Mouse (Mus musculus): ENCODE measurements around the gene Marc2. TPM values are rescaled to one million over a fixed set of nuclear protein-coding genes. Genes with fewer than 3 reads are reported as not detected.
A peak's percentile ranks its signal among the peaks of the same experiment; 100 is the strongest.

Marc2 gene
- polyA plus RNA-seq, 1 experiment from 2014 or later = 136 TPM

GRCm38 (mm10) chr1:184777061-184777795, 69.0 kb downstream of the Marc2 start:
- no peak for ATAC-seq (ENCODE audit: insufficient number of reproducible peaks, insufficient read depth, low FRiP score, low TSS enrichment, low read depth)
- no peak overlapping the region for H3K4me2 ChIP-seq
- peaks cover 22% of the 10 kb centered on the region; the same call in 1 of the 2 replicates for H3K27me3 ChIP-seq
- no peak overlapping the region for H3K4me3 ChIP-seq (replicated peaks)
- H3K36me3 ChIP-seq = no peaks in the 10 kb centered on the region
- 34% methylated on average over 22 of the region's 22 CpGs for WGBS
- no peaks in the 10 kb centered on the region for H3K9me3 ChIP-seq
- no peak overlapping the region for H3K9ac ChIP-seq (replicated peaks)
- H3K27ac ChIP-seq = no peak overlapping the region
- 0 out of 2 replicates have a peak, but pooled peaks cover 4% of the 10 kb centered on the region for H3K4me1 ChIP-seq (replicated peaks)

GRCm38 (mm10) chr1:184775289-184775688, 71.0 kb downstream of the Marc2 start:
- 55% methylated on average over 9 of the region's 9 CpGs for WGBS

DNA sequence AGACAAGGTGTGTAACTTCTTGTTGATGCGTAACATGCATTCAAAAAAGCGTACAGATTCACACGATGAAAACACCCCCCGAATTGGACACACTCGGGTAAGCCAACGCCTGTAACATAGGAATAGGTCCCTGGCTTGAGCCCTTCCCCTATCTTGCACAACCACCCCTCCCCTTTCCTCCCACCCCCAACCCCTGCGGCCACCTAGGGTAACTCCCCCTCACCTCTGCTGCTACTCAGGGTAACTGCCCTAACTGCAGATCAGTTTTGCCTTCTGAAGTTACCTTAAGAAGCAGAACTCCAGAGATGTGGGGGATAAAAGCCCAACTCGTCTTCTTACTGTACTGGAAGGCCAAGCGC, 74.4 kb downstream of the Marc2 start:
- H3K4me3 ChIP-seq (replicated peaks) = no peak overlapping the region

More at GRCm38 (mm10) chr1:184775289-184775688, 71.0 kb downstream of the Marc2 start:
- Histone ChIP-seq H3K27ac (no peak overlapping the region), H3K36me3 (no peaks in the 10 kb centered on the region), H3K4me3 (replicated peaks) (no peak overlapping the region), H3K27me3 (peaks cover 34% of the 10 kb centered on the region), H3K4me2 (no peak overlapping the region), H3K9ac (replicated peaks) (no peak overlapping the region), H3K4me1 (replicated peaks) (0 out of 2 replicates have a peak, but pooled peaks cover 11% of the 10 kb centered on the region), H3K9me3 (no peaks in the 10 kb centered on the region)
- no peak for ATAC-seq (ENCODE audit: insufficient number of reproducible peaks, insufficient read depth, low FRiP score, low TSS enrichment, low read depth)

GRCm38 (mm10) chr1:184771202-184771890, 74.9 kb downstream of the Marc2 start:
- H3K9ac ChIP-seq (replicated peaks) = no peak overlapping the region
- H3K36me3 ChIP-seq = no peaks in the 10 kb centered on the region
- H3K4me3 ChIP-seq (replicated peaks) = 0 out of 2 replicates have a peak overlapping the region, but pooled peaks have one; percentile 7
- peaks cover 32% of the 10 kb centered on the region for H3K27me3 ChIP-seq
- H3K4me2 ChIP-seq = peak overlapping the region; percentile 39
- peak; percentile 56; the same call in 1 of the 2 replicates for ATAC-seq (ENCODE audit: insufficient number of reproducible peaks, insufficient read depth, low FRiP score, low TSS enrichment, low read depth)
- 16% methylated on average over 18 of the region's 18 CpGs for WGBS
- no peak overlapping the region for H3K27ac ChIP-seq
- H3K4me1 ChIP-seq (replicated peaks) = 0 out of 2 replicates have a peak, but pooled peaks cover 7% of the 10 kb centered on the region
- peaks cover 3% of the 10 kb centered on the region; the same call in 1 of the 2 replicates for H3K9me3 ChIP-seq

More for the DNA sequence above, 74.4 kb downstream of the Marc2 start:
- Histone ChIP-seq H3K27me3 (peaks cover 34% of the 10 kb centered on the region), H3K27ac (no peak overlapping the region), H3K36me3 (no peaks in the 10 kb centered on the region), H3K4me2 (peak overlapping the region; percentile 39), H3K9ac (replicated peaks) (no peak overlapping the region), H3K9me3 (peaks cover 3% of the 10 kb centered on the region; the same call in 1 of the 2 replicates), H3K4me1 (replicated peaks) (0 out of 2 replicates have a peak, but pooled peaks cover 7% of the 10 kb centered on the region)
- 13% methylated on average over 9 of the region's 9 CpGs for WGBS
- ATAC-seq (ENCODE audit: insufficient number of reproducible peaks, insufficient read depth, low FRiP score, low TSS enrichment, low read depth) = peak; percentile 47; the same call in 1 of the 2 replicates

GRCm38 (mm10) chr1:184763866-184764265, 82.4 kb downstream of the Marc2 start:
- ATAC-seq (ENCODE audit: insufficient number of reproducible peaks, insufficient read depth, low FRiP score, low TSS enrichment, low read depth) = no peak
- no peaks in the 10 kb centered on the region for H3K27me3 ChIP-seq
- H3K27ac ChIP-seq = no peak overlapping the region
- H3K4me3 ChIP-seq (replicated peaks) = no peak overlapping the region
- no peaks in the 10 kb centered on the region for H3K4me1 ChIP-seq (replicated peaks)
- no peak overlapping the region for H3K9ac ChIP-seq (replicated peaks)
- no peak overlapping the region for H3K4me2 ChIP-seq
- 38% methylated on average over 3 of the region's 3 CpGs for WGBS
- H3K9me3 ChIP-seq = no peaks in the 10 kb centered on the region
- no peaks in the 10 kb centered on the region for H3K36me3 ChIP-seq

MicroRNA genes within 50 kb of the gene (microRNA counts, 519-probe panel; counts per million panel counts)
- microRNA mmu-miR-1981 = not detected

Small RNA genes within 50 kb of the gene (microRNA-seq; reads per million reads assigned to microRNA genes)
- 96.7 reads per million, percentile 51 among the genes with 10 or more reads in this experiment for gene Mir1981

Other genes starting within 250 kb of the Marc2 start
- 24.1 and 26.8 TPM in 2 replicates for gene Hlx, start 113.8 kb downstream of the Marc2 start, polyA plus RNA-seq (2016; fragmentation: Nextera tagmentation; extraction: Ambion mirVana)
- 0.17 TPM in 1 of 2 replicates, not detected in the other for gene Marc1, start 35.1 kb downstream of the Marc2 start, polyA plus RNA-seq (2016; fragmentation: Nextera tagmentation; extraction: Ambion mirVana)
- 0.84 and 1.1 TPM in 2 replicates for gene C130074G19Rik, start 36.8 kb upstream of the Marc2 start, polyA plus RNA-seq (2016; fragmentation: Nextera tagmentation; extraction: Ambion mirVana)
- gene Mark1, start 153.1 kb upstream of the Marc2 start, polyA plus RNA-seq (2016; fragmentation: Nextera tagmentation; extraction: Ambion mirVana) = 3.8 TPM in 2 replicates

All from limb, embryonic 12.5 days (tissue).